Mouse (Mus musculus): ENCODE results near the gene Map1b. TPM values are rescaled to one million over a fixed set of nuclear protein-coding genes. Genes with fewer than 3 reads are reported as not detected.

Map1b gene
- total and polyA plus RNA-seq, 2 experiments from 2014 or later: 34.1 to 43.6 TPM

GRCm38 (mm10) chr13:99489998-99490397, 26.3 kb downstream of the Map1b start:
- Histone ChIP-seq H3K4me2 (ENCODE audit: low read depth, low read length) (no peak overlapping the region), H3K36me3 (replicated peaks; ENCODE audit: control insufficient read depth, insufficient read depth, low read length) (0 out of 2 replicates have a peak, but pooled peaks cover 4% of the 10 kb centered on the region), H3K4me1 (ENCODE audit: control insufficient read depth, insufficient read depth) (peaks cover 20% of the 10 kb centered on the region), H3K27me3 (ENCODE audit: control insufficient read depth, insufficient read depth, low read length) (no peaks in the 10 kb centered on the region), H3K9ac (replicated peaks; ENCODE audit: low read depth, low read length) (no peak overlapping the region), H3K9me3 (replicated peaks; ENCODE audit: control insufficient read depth, low read length) (no peaks in the 10 kb centered on the region), H3K27ac (ENCODE audit: low read depth) (no peak overlapping the region), H3K4me3 (ENCODE audit: low read depth, low read length) (no peak overlapping the region)
- TF ChIP-seq EP300 (IDR thresholded peaks at IDR 0.05; ENCODE audit: low read depth) (no peak), CTCF (IDR thresholded peaks at IDR 0.05; ENCODE audit: low read depth) (no peak)
- no peak for DNase-seq (ENCODE audit: low spot score)
- no peak for ATAC-seq (ENCODE audit: insufficient read depth, low read depth)
- 98% methylated on average over 4 of the region's 4 CpGs for WGBS

GRCm38 (mm10) chr13:99489175-99489574, 27.2 kb downstream of the Map1b start:
- TF ChIP-seq EP300 (IDR thresholded peaks at IDR 0.05; ENCODE audit: low read depth) (no peak), CTCF (IDR thresholded peaks at IDR 0.05; ENCODE audit: low read depth) (no peak)
- Histone ChIP-seq H3K4me3 (ENCODE audit: low read depth, low read length) (no peak overlapping the region), H3K9me3 (replicated peaks; ENCODE audit: control insufficient read depth, low read length) (no peaks in the 10 kb centered on the region), H3K36me3 (replicated peaks; ENCODE audit: control insufficient read depth, insufficient read depth, low read length) (0 out of 2 replicates have a peak, but pooled peaks cover 4% of the 10 kb centered on the region), H3K27me3 (ENCODE audit: control insufficient read depth, insufficient read depth, low read length) (no peaks in the 10 kb centered on the region), H3K9ac (replicated peaks; ENCODE audit: low read depth, low read length) (no peak overlapping the region), H3K4me2 (ENCODE audit: low read depth, low read length) (no peak overlapping the region), H3K4me1 (ENCODE audit: control insufficient read depth, insufficient read depth) (peaks cover 22% of the 10 kb centered on the region), H3K27ac (ENCODE audit: low read depth) (no peak overlapping the region)
- DNase-seq (ENCODE audit: low spot score): no peak
- WGBS: 87% methylated on average over 5 of the region's 5 CpGs
- ATAC-seq (ENCODE audit: insufficient read depth, low read depth): no peak

GRCm38 (mm10) chr13:99485861-99486260, 30.5 kb downstream of the Map1b start:
- Histone ChIP-seq H3K36me3 (replicated peaks; ENCODE audit: control insufficient read depth, insufficient read depth, low read length) (0 out of 2 replicates have a peak, but pooled peaks cover 4% of the 10 kb centered on the region), H3K27ac (ENCODE audit: low read depth) (peak overlapping the region; percentile 65), H3K9ac (replicated peaks; ENCODE audit: low read depth, low read length) (no peak overlapping the region), H3K9me3 (replicated peaks; ENCODE audit: control insufficient read depth, low read length) (no peaks in the 10 kb centered on the region), H3K4me1 (ENCODE audit: control insufficient read depth, insufficient read depth) (peaks cover 13% of the 10 kb centered on the region), H3K4me2 (ENCODE audit: low read depth, low read length) (no peak overlapping the region), H3K4me3 (ENCODE audit: low read depth, low read length) (no peak overlapping the region), H3K27me3 (ENCODE audit: control insufficient read depth, insufficient read depth, low read length) (no peaks in the 10 kb centered on the region)
- WGBS: 60% methylated on average over 9 of the region's 9 CpGs
- no peak for ATAC-seq (ENCODE audit: insufficient read depth, low read depth)
- no peak for DNase-seq (ENCODE audit: low spot score)
- TF ChIP-seq EP300 (IDR thresholded peaks at IDR 0.05; ENCODE audit: low read depth) (no peak), CTCF (IDR thresholded peaks at IDR 0.05; ENCODE audit: low read depth) (no peak)

DNA sequence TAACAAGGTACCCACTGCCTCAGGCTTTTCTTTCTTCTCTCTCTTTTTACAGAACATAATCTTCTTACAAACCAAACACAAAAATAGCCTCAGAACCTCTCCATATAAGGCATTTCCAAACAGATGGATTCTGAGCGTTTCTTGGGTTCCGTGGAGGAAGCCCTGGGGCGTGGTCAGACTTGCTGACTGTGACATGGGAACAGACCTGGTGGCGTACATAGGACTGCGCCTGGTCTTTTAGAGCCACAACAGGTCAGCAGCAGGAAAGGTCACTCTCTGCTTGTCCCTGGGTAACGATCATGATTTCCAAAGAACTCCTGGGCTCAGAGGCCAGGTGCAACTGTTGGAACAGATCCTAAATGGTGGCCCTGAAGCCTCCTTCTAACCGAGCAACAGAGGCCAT, 31.0 kb downstream of the Map1b start:
- no peak for TF ChIP-seq EP300 (IDR thresholded peaks at IDR 0.05; ENCODE audit: low read depth)
- no peak for TF ChIP-seq CTCF (IDR thresholded peaks at IDR 0.05; ENCODE audit: low read depth)
- Histone ChIP-seq H3K9me3 (replicated peaks; ENCODE audit: control insufficient read depth, low read length) (no peaks in the 10 kb centered on the region), H3K36me3 (replicated peaks; ENCODE audit: control insufficient read depth, insufficient read depth, low read length) (0 out of 2 replicates have a peak, but pooled peaks cover 4% of the 10 kb centered on the region), H3K27me3 (ENCODE audit: control insufficient read depth, insufficient read depth, low read length) (no peaks in the 10 kb centered on the region), H3K4me3 (ENCODE audit: low read depth, low read length) (no peak overlapping the region), H3K4me1 (ENCODE audit: control insufficient read depth, insufficient read depth) (peaks cover 13% of the 10 kb centered on the region), H3K27ac (ENCODE audit: low read depth) (peak overlapping the region; percentile 65), H3K9ac (replicated peaks; ENCODE audit: low read depth, low read length) (no peak overlapping the region), H3K4me2 (ENCODE audit: low read depth, low read length) (no peak overlapping the region)
- ATAC-seq (ENCODE audit: insufficient read depth, low read depth) (no peak), DNase-seq (ENCODE audit: low spot score) (no peak)
- 58% methylated on average over 7 of the region's 7 CpGs for WGBS

DNA sequence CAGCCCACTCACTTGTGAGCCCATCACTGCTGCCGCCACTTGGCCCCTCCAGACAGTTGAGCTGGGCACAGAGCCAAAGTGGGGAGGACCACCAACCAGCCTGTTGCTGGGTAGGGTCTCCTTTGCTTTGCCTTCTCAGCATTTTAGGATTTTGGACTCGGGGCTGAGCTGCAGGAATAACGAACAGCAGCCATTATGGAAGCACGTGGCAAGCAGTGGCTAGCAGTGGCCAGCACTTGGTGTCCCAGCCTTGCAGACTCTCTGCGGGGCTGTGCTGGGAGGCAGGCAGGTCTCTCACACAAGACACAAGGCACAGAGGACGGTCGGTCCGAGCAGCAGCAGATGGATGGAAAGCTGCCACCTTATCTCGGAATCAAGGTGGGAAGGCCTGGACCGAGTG, 31.4 kb downstream of the Map1b start:
- Histone ChIP-seq H3K4me3 (ENCODE audit: low read depth, low read length) (no peak overlapping the region), H3K27ac (ENCODE audit: low read depth) (peak overlapping the region; percentile 65), H3K4me1 (ENCODE audit: control insufficient read depth, insufficient read depth) (peaks cover 13% of the 10 kb centered on the region), H3K9ac (replicated peaks; ENCODE audit: low read depth, low read length) (no peak overlapping the region), H3K27me3 (ENCODE audit: control insufficient read depth, insufficient read depth, low read length) (no peaks in the 10 kb centered on the region), H3K4me2 (ENCODE audit: low read depth, low read length) (no peak overlapping the region), H3K9me3 (replicated peaks; ENCODE audit: control insufficient read depth, low read length) (no peaks in the 10 kb centered on the region), H3K36me3 (replicated peaks; ENCODE audit: control insufficient read depth, insufficient read depth, low read length) (0 out of 2 replicates have a peak, but pooled peaks cover under 1% of the 10 kb centered on the region)
- 73% methylated on average over 10 of the region's 10 CpGs for WGBS
- no peak for TF ChIP-seq CTCF (IDR thresholded peaks at IDR 0.05; ENCODE audit: low read depth)
- no peak for TF ChIP-seq EP300 (IDR thresholded peaks at IDR 0.05; ENCODE audit: low read depth)
- ATAC-seq (ENCODE audit: insufficient read depth, low read depth) (no peak), DNase-seq (ENCODE audit: low spot score) (no peak)

DNA sequence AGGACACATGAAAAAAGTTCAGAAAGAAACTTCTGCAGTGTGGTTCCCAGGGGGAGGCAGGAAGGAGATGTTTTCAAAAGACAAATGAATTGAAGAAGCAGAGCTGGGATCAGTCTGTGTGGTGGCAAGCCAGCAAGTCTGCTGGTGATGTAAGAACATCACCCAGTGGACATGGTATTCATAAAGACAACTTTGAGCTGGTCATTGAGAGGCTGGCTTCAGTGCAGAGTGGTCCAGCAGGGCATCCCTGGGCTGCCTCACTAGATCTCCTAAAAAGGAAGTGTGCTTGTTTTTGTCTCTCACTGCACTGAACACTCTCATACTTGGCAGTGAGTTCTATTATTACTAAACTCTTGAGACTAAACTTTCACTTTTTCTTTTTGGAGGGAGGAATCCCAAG, 32.9 kb downstream of the Map1b start:
- Histone ChIP-seq H3K36me3 (replicated peaks; ENCODE audit: control insufficient read depth, insufficient read depth, low read length) (no peaks in the 10 kb centered on the region), H3K27me3 (ENCODE audit: control insufficient read depth, insufficient read depth, low read length) (no peaks in the 10 kb centered on the region), H3K9me3 (replicated peaks; ENCODE audit: control insufficient read depth, low read length) (no peaks in the 10 kb centered on the region), H3K4me3 (ENCODE audit: low read depth, low read length) (no peak overlapping the region), H3K4me2 (ENCODE audit: low read depth, low read length) (no peak overlapping the region), H3K9ac (replicated peaks; ENCODE audit: low read depth, low read length) (no peak overlapping the region), H3K4me1 (ENCODE audit: control insufficient read depth, insufficient read depth) (peaks cover 13% of the 10 kb centered on the region), H3K27ac (ENCODE audit: low read depth) (no peak overlapping the region)
- DNase-seq (ENCODE audit: low spot score): no peak
- TF ChIP-seq EP300 (IDR thresholded peaks at IDR 0.05; ENCODE audit: low read depth) (no peak), CTCF (IDR thresholded peaks at IDR 0.05; ENCODE audit: low read depth) (no peak)
- no peak for ATAC-seq (ENCODE audit: insufficient read depth, low read depth)
